Mouse (Mus musculus) heart, embryonic 11.5 days (tissue): Measurements from ENCODE around the gene Pdp2. TPM values are rescaled to one million over a fixed set of nuclear protein-coding genes. Genes with fewer than 3 reads are reported as not detected.
A peak's percentile ranks its signal among the peaks of the same experiment; 100 is the strongest.
"Not testable (repeated sequence)": the region's sequence is repeated elsewhere in the genome, so short reads cannot be mapped to it uniquely, and the experiment has no call there.

ENCODE experiments used
- ATAC-seq: fragments of 200-750 bp; cut with Nextera tagmentation; replicated peaks from 2 replicates; pipeline ENCODE4 v1.8.0; 2017; ENCODE audit warnings: moderate library complexity; ENCODE audit not compliant: insufficient number of reproducible peaks, low FRiP score, low TSS enrichment
- H3K27ac ChIP-seq: fragments of 300-500 bp; sonication (generic); 2 replicates; pipeline ENCODE4 v1.5.1; 2014; ENCODE audit warnings: mild to moderate bottlenecking, low read depth, low read length
- H3K27me3 ChIP-seq: fragments of 300-500 bp; sonication (generic); 2 replicates; pipeline ENCODE4 v1.6.1; 2014; ENCODE audit warnings: mild to moderate bottlenecking, low read length, mixed read lengths; ENCODE audit not compliant: control insufficient read depth, insufficient read depth
- H3K36me3 ChIP-seq: fragments of 300-500 bp; sonication (generic); 2 replicates; pipeline ENCODE4 v1.6.1; 2014; ENCODE audit warnings: mild to moderate bottlenecking, low read length, moderate library complexity, mixed read lengths; ENCODE audit not compliant: control insufficient read depth, insufficient read depth
- H3K4me1 ChIP-seq: fragments of 300-500 bp; sonication (generic); 2 replicates; pipeline ENCODE4 v1.6.1; 2014; ENCODE audit warnings: low read length; ENCODE audit not compliant: control insufficient read depth, insufficient read depth
- H3K4me2 ChIP-seq: fragments of 300-500 bp; sonication (generic); 2 replicates; pipeline ENCODE4 v1.6.1; 2014; ENCODE audit warnings: mild to moderate bottlenecking, moderate library complexity
- H3K4me3 ChIP-seq: fragments of 300-500 bp; sonication (generic); 2 replicates; pipeline ENCODE4 v1.5.1; 2014; ENCODE audit warnings: low read depth, low read length
- H3K9ac ChIP-seq: fragments of 300-500 bp; sonication (generic); 2 replicates; pipeline ENCODE4 v1.6.1; 2014; ENCODE audit warnings: mild to moderate bottlenecking, low read depth, low read length, moderate library complexity
- H3K9me3 ChIP-seq: fragments of 300-500 bp; sonication (generic); replicated peaks from 2 replicates; pipeline ENCODE4 v1.6.1; 2016; ENCODE audit warnings: low read length; ENCODE audit not compliant: control insufficient read depth
- WGBS: fragments of 180-500 bp; shearing (Covaris S2); extraction: QIAGEN DNeasy Blood & Tissue Kit; methylation state at CpG from one replicate; pipeline ENCODE4 v1.1.7; 2014; ENCODE audit not compliant: insufficient replicate concordance; 5-methylcytosine and 5-hydroxymethylcytosine counted together
- polyA plus RNA-seq: library from polyadenylated mRNA; unstranded; fragments of >200 nt; fragmentation: Nextera tagmentation; extraction: Ambion mirVana; gene quantifications from 2 replicates; pipeline ENCODE4 v1.2.1, GENCODE M21; 2014

The Pdp2 gene
- polyA plus RNA-seq, 1 experiment from 2014 or later = 10.2 TPM

- H3K36me3 ChIP-seq = peaks cover 9% of the 10 kb centered on the region
- H3K4me1 ChIP-seq = peaks cover 15% of the 10 kb centered on the region
- WGBS = 81% methylated on average over 6 of the region's 6 CpGs
- H3K9ac ChIP-seq = peak overlapping the region; percentile 89
- H3K9me3 ChIP-seq = no peaks in the 10 kb centered on the region
- H3K27me3 ChIP-seq = no peaks in the 10 kb centered on the region
- H3K4me2 ChIP-seq = peak overlapping the region; percentile 81
- H3K4me3 ChIP-seq = peak overlapping the region; percentile 89
- H3K27ac ChIP-seq = no peak overlapping the region
- 0 out of 2 replicates have a peak, but pooled peaks have one; percentile 7 for ATAC-seq
These were observed 51.0 kb downstream of the Pdp2 start for GRCm38 (mm10) chr8:104642324-104642654.

DNA sequence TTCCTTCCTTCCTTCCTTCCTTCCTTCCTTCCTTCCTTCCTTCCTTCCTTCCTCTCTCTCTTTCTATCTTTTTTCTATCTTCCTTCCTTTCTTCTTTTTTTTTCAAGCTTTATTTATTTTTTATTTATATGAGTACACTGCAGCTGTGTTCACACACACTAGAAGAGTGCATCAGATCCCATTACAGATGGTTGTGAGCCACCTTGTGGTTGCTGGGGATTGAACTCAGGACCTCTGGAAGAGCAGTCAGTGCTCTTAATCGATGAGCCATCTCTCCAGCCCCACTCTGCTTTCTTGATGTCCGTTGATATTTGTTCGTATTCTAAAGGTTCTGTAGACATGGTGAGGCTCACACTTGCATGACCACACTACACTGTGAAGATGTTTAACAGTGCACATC, 52.9 kb downstream of the Pdp2 start:
- H3K4me3 ChIP-seq, H3K9ac ChIP-seq, H3K9me3 ChIP-seq, H3K36me3 ChIP-seq, H3K27me3 ChIP-seq, H3K4me2 ChIP-seq, ATAC-seq, H3K27ac ChIP-seq: not testable (repeated sequence)
- 56% methylated on average over 3 of the region's 3 CpGs for WGBS
- peaks cover 11% of the 10 kb centered on the region for H3K4me1 ChIP-seq

Other genes starting within 250 kb of the Pdp2 start
- gene Cmtm4, start 195.6 kb upstream of the Pdp2 start, polyA plus RNA-seq = 1.9 and 2.2 TPM in 2 replicates
- 43.0 and 52.9 TPM in 2 replicates for gene Dync1li2, start 148.4 kb upstream of the Pdp2 start, polyA plus RNA-seq
- gene Terb1, start 81.5 kb upstream of the Pdp2 start, polyA plus RNA-seq = 0.39 TPM in 1 of 2 replicates, not detected in the other
- gene Nae1, start 56.8 kb upstream of the Pdp2 start, polyA plus RNA-seq = 78.1 and 88.6 TPM in 2 replicates
- gene Car7, start 56.8 kb upstream of the Pdp2 start, polyA plus RNA-seq = 0.34 and 0.68 TPM in 2 replicates
- gene Cdh16, start 32.9 kb downstream of the Pdp2 start, polyA plus RNA-seq = 14.5 and 16.4 TPM in 2 replicates
- 300 and 328 TPM in 2 replicates for gene Rrad, start 39.9 kb downstream of the Pdp2 start, polyA plus RNA-seq
- gene Ciao2b, start 50.5 kb downstream of the Pdp2 start, polyA plus RNA-seq = 189 and 199 TPM in 2 replicates
- not detected in 2 replicates for gene Ces2a, start 142.6 kb downstream of the Pdp2 start, polyA plus RNA-seq
- gene Ces2b, start 240.1 kb downstream of the Pdp2 start, polyA plus RNA-seq = not detected in 2 replicates